In genomic region chr13:21831418-21832394, GRCm38 (mm10) we compare ENCODE assay signal across 8 mouse cellular contexts. TPM values are rescaled to one million over a fixed set of nuclear protein-coding genes. Genes with fewer than 3 reads are reported as not detected.
A peak's percentile ranks its signal among the peaks of the same experiment; 100 is the strongest.
DNase-seq lines count a peak whose midpoint lies in the region; ATAC-seq lines count a peak whose summit lies in the region.
"Not testable (repeated sequence)": the region's sequence is repeated elsewhere in the genome, so short reads cannot be mapped to it uniquely, and the experiment has no call there.

TSS of gene Hist1h4n (minus strand) at chr13:21832196.

- H3K36me3 ChIP-seq in embryonic facial prominence, embryonic 14.5 days (ENCODE audit: control insufficient read depth, insufficient read depth, low read length); lung, embryonic 16.5 days (ENCODE audit: control insufficient read depth, insufficient read depth, low read length); neural tube, embryonic 15.5 days: not testable (repeated sequence)

- not testable (repeated sequence) for H3K4me1 ChIP-seq in embryonic facial prominence, embryonic 14.5 days (ENCODE audit: control insufficient read depth, insufficient read depth, low read length); lung, embryonic 16.5 days (replicated peaks; ENCODE audit: control insufficient read depth, insufficient read depth, low read length); neural tube, embryonic 15.5 days

- WGBS in embryonic facial prominence, embryonic 14.5 days, result 0% methylated on average over 5 of the region's 58 CpGs
- WGBS in lung, embryonic 16.5 days, result 2% methylated on average over 19 of the region's 58 CpGs
- WGBS in neural tube, embryonic 15.5 days, result 0% methylated on average over 26 of the region's 58 CpGs

- peak; percentile 83 for ATAC-seq in embryonic facial prominence, embryonic 14.5 days (ENCODE audit: low read depth)
- ATAC-seq in inflammation-experienced regulatory T-cells, adult 6 months, result peak; percentile 56
- ATAC-seq in lung, embryonic 16.5 days (ENCODE audit: low read depth), result peak; percentile 86
- ATAC-seq in neural tube, embryonic 15.5 days (ENCODE audit: low FRiP score), result peak; percentile 89

- not testable (repeated sequence) for H3K27ac ChIP-seq in embryonic facial prominence, embryonic 14.5 days (replicated peaks; ENCODE audit: low read depth, low read length); neural tube, embryonic 15.5 days (replicated peaks)
- H3K27ac ChIP-seq in lung, embryonic 16.5 days (ENCODE audit: low read length), result 0 out of 2 replicates have a peak within 1 kb of the TSS, but pooled peaks have one; percentile 46

- H3K9ac ChIP-seq in embryonic facial prominence, embryonic 14.5 days (ENCODE audit: low read depth, low read length); lung, embryonic 16.5 days (ENCODE audit: low read length); neural tube, embryonic 15.5 days (replicated peaks): not testable (repeated sequence)

- H3K27me3 ChIP-seq in embryonic facial prominence, embryonic 14.5 days (replicated peaks; ENCODE audit: control insufficient read depth, insufficient read depth, low read length); lung, embryonic 16.5 days (ENCODE audit: control insufficient read depth, insufficient read depth, low read depth, low read length); neural tube, embryonic 15.5 days (replicated peaks): not testable (repeated sequence)

- H3K4me2 ChIP-seq in embryonic facial prominence, embryonic 14.5 days (ENCODE audit: low read depth, low read length), result 0 out of 2 replicates have a peak within 1 kb of the TSS, but pooled peaks have one; percentile 32
- H3K4me2 ChIP-seq in lung, embryonic 16.5 days (ENCODE audit: low read depth, low read length), result peak within 1 kb of the TSS; percentile 35
- H3K4me2 ChIP-seq in neural tube, embryonic 15.5 days, result peak within 1 kb of the TSS; percentile 48

- DNase-seq in adrenal gland, adult 2 months, result peak; percentile 71
- DNase-seq in embryonic facial prominence, embryonic 14.5 days (ENCODE audit: low spot score), result not testable (repeated sequence)
- DNase-seq in heart, adult 11 months, result peak; percentile 96
- DNase-seq in left cerebral cortex, adult 18-20 months (ENCODE audit: low spot score in 2 of 2), result peak in 1 of 2 experiments; percentile 32
- DNase-seq in thymus, postnatal 25 days, result peak; percentile 57

- H3K4me3 ChIP-seq in embryonic facial prominence, embryonic 14.5 days (ENCODE audit: low read depth, low read length), result 0 out of 2 replicates have a peak within 1 kb of the TSS, but pooled peaks have one; percentile 15
- 0 out of 2 replicates have a peak within 1 kb of the TSS, but pooled peaks have one; percentile 15 for H3K4me3 ChIP-seq in lung, embryonic 16.5 days (ENCODE audit: low read length)
- H3K4me3 ChIP-seq in neural tube, embryonic 15.5 days (replicated peaks), result peak within 1 kb of the TSS; percentile 25; the same call in 1 of the 2 replicates

- H3K9me3 ChIP-seq in embryonic facial prominence, embryonic 14.5 days (ENCODE audit: control insufficient read depth, low read length); lung, embryonic 16.5 days (ENCODE audit: control insufficient read depth, low read length); neural tube, embryonic 15.5 days (replicated peaks): not testable (repeated sequence)

RNA-seq across cellular contexts. Expression of gene Hist1h4n, which starts in this region (rescaled TPM):
- 10 to 100 TPM; 22.2 to 52.8 TPM for total RNA-seq in adrenal gland, adult 2 months (2021)
- 4.1 and 6.6 TPM in 2 replicates for polyA plus RNA-seq in adrenal gland, adult 2 months (2012; rRNA removed)
- 14.1 and 16.4 TPM in 2 replicates for polyA plus RNA-seq in embryonic facial prominence, embryonic 14.5 days (2014; fragmentation: Nextera tagmentation; extraction: Ambion mirVana)
- polyA plus RNA-seq in inflammation-experienced regulatory T-cells, adult 6 months (2017; shearing (Covaris generic)), result 1 to 10 TPM in 2 of 3 experiments, not detected in 1; 6.5 to 9.3 TPM
- 10 to 100 TPM; 48.9 to 61.1 TPM for total RNA-seq in left cerebral cortex, adult 18-20 months (2021)
- 19.0 and 22.4 TPM in 2 replicates for polyA plus RNA-seq in lung, embryonic 16.5 days (2015; fragmentation: Nextera tagmentation; extraction: Ambion mirVana)
- polyA plus RNA-seq in neural tube, embryonic 15.5 days (2015; fragmentation: Nextera tagmentation; extraction: Ambion mirVana), result 3.9 and 6.9 TPM in 2 replicates
